Mouse (Mus musculus) CD4-positive helper T cell, adult 2 months (primary cell): ENCODE measurements around the gene Akap17b.
A peak's percentile ranks its signal among the peaks of the same experiment; 100 is the strongest.
"Not testable (repeated sequence)": the region's sequence is repeated elsewhere in the genome, so short reads cannot be mapped to it uniquely, and the experiment has no call there.

Source experiments
- DNase-seq: peaks from one replicate; pipeline ENCODE4 v3.0.0-alpha.2; 2012; ENCODE audit warnings: low read depth, missing footprints, low spot score

Akap17b gene

DNA sequence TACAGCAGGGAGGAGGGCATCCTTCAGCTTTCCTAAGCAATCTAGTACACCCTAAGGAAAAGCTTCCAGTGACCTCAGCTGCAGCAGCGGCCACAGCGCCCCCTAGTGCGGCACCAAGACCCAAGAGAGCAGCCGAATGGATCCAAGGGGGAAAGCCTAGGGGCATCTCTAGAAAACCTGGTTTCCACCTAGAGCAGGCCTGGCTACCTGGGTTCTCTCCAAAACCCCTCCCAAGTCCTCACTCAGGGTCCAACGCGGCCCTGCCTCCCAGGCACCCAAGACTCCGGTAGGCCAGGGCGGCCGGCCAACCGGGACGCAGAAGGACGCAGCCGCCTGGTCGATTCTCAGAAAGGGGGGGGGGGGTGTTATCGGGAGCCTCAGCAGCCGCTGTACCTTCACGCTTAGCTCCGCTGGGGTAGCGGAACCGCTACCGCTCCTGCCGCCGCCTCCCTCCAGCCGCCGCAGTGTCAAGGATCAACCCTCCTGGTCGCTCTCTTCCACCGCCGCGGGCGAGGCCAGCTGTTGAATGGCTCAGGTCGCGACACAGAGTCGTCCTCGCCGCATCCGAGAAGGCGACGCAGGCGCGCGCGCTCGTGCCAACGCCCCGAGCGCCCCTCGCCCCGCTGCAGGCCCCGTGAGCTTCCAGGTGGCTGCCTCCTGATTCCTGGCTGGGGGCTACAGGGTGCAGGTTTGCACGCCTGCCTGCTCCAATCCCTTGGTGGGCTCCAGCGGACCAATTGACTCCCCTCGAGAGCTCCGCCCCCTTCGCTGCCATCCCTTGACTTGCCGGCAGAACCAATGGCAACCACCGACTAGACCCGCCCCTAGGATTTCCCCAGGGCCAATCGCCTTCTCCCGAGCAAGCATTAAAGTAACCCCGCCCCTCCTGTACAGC is at the start of gene Akap17b:
TSS of gene Akap17b (minus strand) at position 739 of the 895 bp plus-strand sequence.
- DNase-seq, result peak; percentile 89

DNA sequence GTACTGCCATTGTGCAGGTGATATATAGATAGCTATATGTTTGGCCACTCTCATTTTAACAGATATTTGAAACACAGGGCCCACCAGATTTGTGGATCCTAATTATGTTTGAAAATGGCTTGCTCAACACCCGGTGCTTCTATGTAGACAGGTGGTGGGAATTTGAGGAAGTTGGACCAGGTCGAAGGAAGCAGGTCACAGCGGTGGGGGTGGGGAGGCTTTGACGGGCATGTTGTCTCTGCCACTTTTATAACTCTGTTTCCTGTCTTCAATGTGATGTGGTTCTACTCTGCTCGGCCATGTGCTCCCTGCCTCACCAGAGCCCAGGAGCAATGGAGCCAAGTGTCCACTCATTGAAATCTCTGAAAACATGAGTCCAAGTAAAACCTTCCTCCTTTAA is 46.2 kb upstream of the Akap17b start:
- DNase-seq, result no peak

- DNase-seq, result peak; percentile 16
Observed at GRCm38 (mm10) chrX:36689655-36690054, 44.5 kb upstream of the Akap17b start.

- DNase-seq, result no peak
Observed at GRCm38 (mm10) chrX:36676836-36677235, 31.6 kb upstream of the Akap17b start.

GRCm38 (mm10) chrX:36672708-36673107 is 27.5 kb upstream of the Akap17b start:
- no peak for DNase-seq

- no peak for DNase-seq
Observed at GRCm38 (mm10) chrX:36640046-36640445, 5.1 kb downstream of the Akap17b start.

DNA sequence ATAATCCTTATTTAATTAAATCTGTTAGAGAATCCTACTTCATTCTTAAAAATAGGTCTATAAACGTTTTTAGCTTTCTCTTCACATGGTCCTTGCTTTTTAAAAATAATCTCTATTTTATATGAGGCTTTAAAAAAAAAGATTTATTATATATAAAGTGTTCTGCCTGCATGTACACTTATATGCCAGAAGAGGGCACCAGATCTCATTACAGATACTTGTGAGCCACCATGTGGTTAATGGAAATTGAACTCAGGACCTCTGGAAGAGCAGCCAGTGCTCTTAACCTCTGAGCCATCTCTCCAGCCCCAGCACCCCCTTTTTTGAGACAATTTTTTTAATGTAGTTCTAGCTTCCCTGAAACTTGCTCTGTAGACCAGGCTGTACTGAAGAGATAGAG is 14.4 kb downstream of the Akap17b start:
- DNase-seq, result no peak

DNA sequence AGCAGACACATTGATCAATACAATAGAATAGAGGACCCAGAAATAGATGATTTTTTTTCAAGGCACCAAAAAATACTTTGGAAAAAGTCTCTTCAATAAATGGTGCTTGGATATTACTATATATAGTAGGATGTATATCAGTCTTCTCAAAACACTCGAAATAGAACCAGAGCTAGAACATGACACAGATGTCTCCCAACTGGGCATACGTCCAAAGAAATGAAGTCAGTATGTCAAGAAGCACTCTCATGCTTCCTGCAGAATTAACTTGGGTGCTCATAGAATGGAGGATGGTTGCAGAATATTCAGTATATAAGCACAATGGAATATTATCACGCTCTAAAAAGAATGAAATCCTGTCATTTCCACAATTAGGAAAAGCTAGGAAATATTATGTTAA is 17.1 kb downstream of the Akap17b start:
- no peak for DNase-seq

DNA sequence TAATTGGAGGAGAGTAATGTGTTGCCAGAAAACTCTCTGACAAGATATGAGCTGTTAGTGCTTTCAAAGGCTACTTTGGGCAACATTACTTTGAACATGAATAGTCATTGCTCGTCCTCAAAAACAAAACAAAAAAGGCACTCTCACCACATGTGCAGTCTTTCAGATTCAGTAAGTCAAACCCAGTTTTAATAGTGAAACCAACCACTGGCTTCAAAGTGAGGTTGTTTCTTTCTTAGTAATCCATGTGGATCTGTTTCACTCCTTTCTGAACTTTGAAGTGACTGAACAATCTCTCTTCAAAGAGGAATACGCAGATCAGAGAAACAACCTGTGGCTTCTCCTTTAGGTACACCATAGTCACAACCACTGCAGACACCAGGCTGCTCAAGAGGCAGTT is 36.1 kb downstream of the Akap17b start:
- DNase-seq, result peak; percentile 46

- no peak for DNase-seq
Observed at GRCm38 (mm10) chrX:36604040-36604439, 41.2 kb downstream of the Akap17b start.

- no peak for DNase-seq
Observed at GRCm38 (mm10) chrX:36602926-36603325, 42.3 kb downstream of the Akap17b start.

- DNase-seq, result no peak
Observed at GRCm38 (mm10) chrX:36600066-36600465, 45.1 kb downstream of the Akap17b start.

DNA sequence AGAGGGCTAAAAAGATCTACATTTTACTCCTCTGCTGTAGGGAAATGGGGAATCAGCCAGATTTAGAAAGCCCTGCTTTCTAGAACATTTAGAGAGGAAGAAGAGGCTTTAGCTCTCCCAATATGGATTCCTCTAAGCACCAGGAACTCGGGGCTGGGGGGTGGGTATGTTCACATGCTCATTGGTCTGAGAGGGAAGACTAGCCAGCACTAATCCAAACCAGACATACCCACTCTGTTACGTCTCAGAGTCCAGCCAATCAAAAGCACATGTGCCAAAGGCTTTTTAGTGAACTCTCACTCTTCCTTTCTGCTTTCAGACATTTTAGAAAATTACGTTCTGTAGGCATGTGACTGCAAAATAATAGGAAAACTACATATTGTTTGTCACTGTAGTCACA is 45.5 kb downstream of the Akap17b start:
- DNase-seq, result no peak

- peak; percentile 27 for DNase-seq
Observed at GRCm38 (mm10) chrX:36598861-36599344, 46.3 kb downstream of the Akap17b start.

DNA sequence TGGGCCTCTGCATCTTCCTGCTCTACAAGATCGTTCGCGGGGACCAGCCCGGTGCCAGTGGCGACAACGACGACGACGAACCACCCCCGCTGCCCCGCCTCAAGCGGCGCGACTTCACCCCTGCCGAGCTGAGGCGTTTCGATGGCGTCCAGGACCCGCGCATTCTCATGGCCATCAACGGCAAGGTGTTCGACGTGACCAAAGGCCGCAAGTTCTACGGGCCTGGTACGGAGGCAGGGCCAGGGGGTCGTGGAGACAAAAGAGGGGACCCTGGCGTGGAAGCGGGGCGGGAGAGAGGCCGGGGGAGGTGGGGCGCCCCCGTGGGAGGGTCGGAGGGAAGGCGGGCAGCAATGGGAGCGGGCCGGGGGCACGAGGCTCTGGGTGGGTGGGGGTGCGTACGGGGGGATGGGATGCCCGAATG is 46.8 kb downstream of the Akap17b start:
- no peak for DNase-seq

DNA sequence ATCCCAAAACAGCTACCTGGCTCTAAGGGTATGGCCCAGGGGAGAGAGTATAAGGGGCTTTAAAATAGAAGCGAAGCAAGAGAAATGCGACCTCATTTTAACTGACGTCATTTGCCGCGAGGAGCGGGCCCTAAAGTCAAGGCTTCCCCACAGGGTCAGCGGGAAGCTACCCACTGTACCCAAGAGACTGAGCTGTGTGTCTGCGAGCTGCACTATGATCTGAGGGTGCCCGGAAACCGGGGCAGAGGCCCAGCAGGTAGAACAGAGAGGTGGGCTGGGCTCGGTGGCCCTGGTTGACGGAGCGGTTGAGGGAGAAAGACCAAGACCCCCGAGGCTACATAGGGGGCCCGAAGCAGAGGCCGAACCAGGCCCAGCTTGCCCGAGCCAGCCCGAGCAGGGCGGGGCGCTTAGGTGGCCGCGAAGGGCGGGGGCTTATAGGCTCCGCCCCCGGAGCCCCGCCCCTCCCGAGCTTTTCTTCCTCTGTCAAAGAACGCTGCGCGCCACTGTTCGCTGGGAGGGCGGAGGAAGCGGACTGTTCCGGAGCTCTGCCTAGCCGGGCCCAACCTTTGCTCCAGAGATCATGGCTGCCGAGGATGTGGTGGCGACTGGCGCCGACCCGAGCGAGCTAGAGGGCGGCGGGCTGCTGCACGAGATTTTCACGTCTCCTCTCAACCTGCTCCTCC is 47.3 kb downstream of the Akap17b start, which contains the start of gene Pgrmc1:
TSS of gene Pgrmc1 (plus strand) at position 500 of the 683 bp plus-strand sequence.
- DNase-seq, result peak; percentile 89

- DNase-seq, result not testable (repeated sequence)
Observed at GRCm38 (mm10) chrX:36596483-36597120, 48.6 kb downstream of the Akap17b start.

- no peak for DNase-seq
Observed at GRCm38 (mm10) chrX:36595247-36595646, 49.9 kb downstream of the Akap17b start.

DNA sequence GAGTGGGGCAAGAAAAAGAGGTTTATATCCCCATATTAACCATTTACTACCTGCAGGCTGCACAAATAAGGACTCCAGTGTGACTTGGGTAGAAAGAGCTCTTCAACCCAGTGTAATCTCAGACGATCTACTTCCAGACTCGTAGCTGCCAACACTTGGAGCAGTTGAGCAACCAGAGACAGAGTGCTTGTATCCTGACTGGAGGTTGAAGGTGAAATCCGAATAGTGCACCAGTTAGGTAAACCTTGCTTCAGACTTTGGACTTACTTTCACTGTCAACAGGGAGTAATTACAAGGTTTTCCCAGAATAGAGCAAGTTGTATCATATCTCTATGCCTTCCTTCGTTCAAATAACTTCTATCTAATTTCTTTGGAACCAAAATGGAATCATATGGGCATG is 53.7 kb downstream of the Akap17b start:
- DNase-seq, result no peak

DNA sequence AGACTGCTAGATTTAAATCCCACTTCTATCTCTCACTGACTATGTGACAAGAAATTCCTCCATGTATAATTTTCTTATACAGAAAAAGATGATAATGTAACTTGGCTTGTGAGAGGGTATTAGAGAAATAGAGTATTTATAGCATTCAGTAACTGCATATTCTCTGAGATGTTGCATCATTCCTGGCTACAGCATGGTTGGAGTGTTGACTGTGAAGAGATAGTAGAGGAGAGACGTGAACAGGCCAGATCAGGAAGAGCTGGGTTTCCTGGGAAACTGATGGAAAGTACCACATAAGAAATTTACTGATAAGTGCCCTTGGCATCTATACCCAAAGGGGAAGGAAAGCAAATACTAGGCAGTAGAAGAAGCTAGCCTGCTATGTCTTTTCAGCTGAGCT is 54.1 kb downstream of the Akap17b start:
- no peak for DNase-seq

DNA sequence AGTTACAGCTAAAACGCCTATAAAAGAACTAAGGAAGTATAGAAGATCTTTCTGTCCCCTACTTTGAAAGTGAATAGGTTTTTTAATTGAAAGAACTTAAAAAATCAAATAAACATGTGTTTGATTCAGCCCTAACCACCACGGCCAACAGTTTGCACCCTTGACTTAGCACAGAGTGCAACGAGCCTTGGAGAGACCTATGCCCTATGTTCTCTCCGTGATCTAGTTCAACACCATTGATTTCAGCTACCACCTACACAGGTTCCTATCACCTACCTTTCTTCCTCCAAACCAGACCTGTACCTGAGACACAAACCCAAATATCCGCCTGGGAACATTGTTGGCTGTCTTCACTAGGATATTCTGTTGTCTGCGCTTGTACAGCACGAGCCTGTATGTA is 54.9 kb downstream of the Akap17b start:
- no peak for DNase-seq
